Mouse (Mus musculus) ES-E14 (cell line): ENCODE measurements at regions not wholly inside any gene's neighbourhood (a gene's known extent, or its start where the extent isn't known, plus 50 kb on each side); places are given as distances from the start of the nearest gene placed in this dataset.

Experiments
- HCFC1 ChIP-seq: IDR thresholded peaks from 2 replicates; pipeline ENCODE4 v1.6.1; 2012; ENCODE audit warnings: low read length, inconsistent platforms, borderline replicate concordance; ENCODE audit not compliant: insufficient read depth
- ZC3H11A ChIP-seq: IDR thresholded peaks from 2 replicates; pipeline ENCODE4 v1.6.1; 2012; ENCODE audit warnings: low read depth, mild to moderate bottlenecking, inconsistent platforms, low read length, borderline replicate concordance
- ZNF384 ChIP-seq: IDR thresholded peaks from 2 replicates; pipeline ENCODE4 v1.6.1; 2012; ENCODE audit warnings: low read depth, low read length, inconsistent platforms

DNA sequence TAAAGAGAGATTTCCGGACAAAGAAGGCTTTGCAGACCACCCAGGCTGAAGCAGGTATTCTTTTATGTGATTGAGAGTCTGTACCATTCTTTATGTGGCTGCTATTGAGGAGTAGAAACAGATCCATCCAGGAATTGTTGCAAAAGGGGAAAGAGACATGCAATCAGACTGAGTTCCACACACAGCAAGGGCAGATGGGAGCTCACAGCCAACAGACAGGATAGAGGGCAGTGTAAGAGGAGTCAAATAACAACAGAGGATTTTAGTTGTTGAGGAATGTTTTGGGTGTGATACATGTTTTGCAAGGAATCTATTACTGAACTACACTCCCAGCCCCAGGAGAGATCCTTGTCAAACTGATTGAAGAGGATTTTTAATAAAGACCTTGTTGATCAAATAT is 184.2 kb upstream of the Ttc29 start:
- TF ChIP-seq ZC3H11A (no peak), ZNF384 (no peak), HCFC1 (no peak)
